Mouse (Mus musculus): ENCODE measurements around the gene Lrch3. TPM values are rescaled to one million over a fixed set of nuclear protein-coding genes. Genes with fewer than 3 reads are reported as not detected.
A peak's percentile ranks its signal among the peaks of the same experiment; 100 is the strongest.
"Not testable (repeated sequence)": the region's sequence is repeated elsewhere in the genome, so short reads cannot be mapped to it uniquely, and the experiment has no call there.

Gene Lrch3
- polyA plus RNA-seq (2014; fragmentation: Nextera tagmentation; extraction: Ambion mirVana) = 38.1 and 39.1 TPM in 2 replicates

DNA sequence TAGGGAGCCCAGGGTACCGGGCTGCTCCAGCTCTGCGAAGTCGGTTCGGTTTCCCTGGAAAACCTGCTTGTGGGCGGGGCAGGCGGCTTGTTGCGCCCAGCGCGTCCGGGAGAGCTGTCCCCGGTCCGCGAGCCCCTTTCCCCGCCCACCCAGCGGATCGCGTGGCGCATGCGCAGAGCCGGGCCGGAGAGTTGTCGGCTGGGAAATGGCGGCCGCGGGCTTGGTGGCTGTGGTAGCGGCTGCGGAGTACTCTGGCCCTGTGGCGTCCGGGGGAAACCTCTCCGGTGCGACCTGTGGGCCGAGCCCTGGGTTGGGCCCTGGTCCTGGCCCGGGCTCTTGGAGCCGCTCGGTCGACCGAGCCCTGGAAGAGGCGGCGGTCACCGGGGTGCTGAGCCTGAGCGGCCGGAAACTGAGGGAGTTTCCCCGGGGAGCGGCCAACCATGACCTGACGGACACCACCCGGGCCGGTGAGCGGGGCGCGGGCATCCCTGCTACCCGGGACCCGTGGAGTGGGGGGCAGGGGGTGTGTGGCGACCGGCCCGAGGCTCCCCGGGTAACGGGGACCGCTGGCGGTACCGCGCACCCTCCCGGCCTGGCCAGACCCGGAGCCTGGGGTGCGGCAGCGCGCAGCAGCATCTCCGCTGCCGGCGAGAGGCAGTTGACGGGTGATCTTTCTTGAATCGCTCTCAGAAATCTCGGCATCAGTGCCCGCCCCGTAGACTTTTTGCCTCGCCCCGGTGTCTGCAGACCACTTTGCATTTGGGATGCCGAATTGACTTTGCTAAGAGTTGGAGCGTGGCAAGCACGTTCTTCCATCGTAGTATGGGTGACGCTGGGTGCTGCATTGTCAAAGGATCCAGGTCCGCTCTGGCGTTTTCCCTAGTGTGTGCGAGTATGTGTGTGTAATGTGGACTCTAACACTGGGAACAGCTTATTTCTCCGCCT, at the start of gene Lrch3:
Lrch3 (plus strand) TSS at position 164 of the 945 bp plus-strand sequence.
- peak within 1 kb of the TSS; percentile 98 for H3K9ac ChIP-seq (ENCODE audit: low read length)
- peak within 1 kb of the TSS; percentile 98 for H3K4me3 ChIP-seq (ENCODE audit: low read depth, low read length)
- ATAC-seq (replicated peaks; ENCODE audit: low FRiP score) (peak; percentile 92), DNase-seq (ENCODE audit: low spot score) (peak; percentile 98)
- H3K4me1 ChIP-seq (replicated peaks; ENCODE audit: control insufficient read depth, insufficient read depth, low read length) = no peaks in the 10 kb centered on the region
- H3K27me3 ChIP-seq (ENCODE audit: control insufficient read depth, insufficient read depth, low read length) = no peaks in the 10 kb centered on the region
- no peaks in the 10 kb centered on the region for H3K9me3 ChIP-seq (ENCODE audit: control insufficient read depth, low read length)
- no peaks in the 10 kb centered on the region for H3K36me3 ChIP-seq (ENCODE audit: control insufficient read depth, insufficient read depth, low read length)
- under 1% methylated on average over 81 of the region's 85 CpGs for WGBS
- peak within 1 kb of the TSS; percentile 64 for H3K27ac ChIP-seq (ENCODE audit: low read depth, low read length)
- H3K4me2 ChIP-seq (ENCODE audit: low read depth, low read length, severe bottlenecking) = peak within 1 kb of the TSS; percentile 78

DNA sequence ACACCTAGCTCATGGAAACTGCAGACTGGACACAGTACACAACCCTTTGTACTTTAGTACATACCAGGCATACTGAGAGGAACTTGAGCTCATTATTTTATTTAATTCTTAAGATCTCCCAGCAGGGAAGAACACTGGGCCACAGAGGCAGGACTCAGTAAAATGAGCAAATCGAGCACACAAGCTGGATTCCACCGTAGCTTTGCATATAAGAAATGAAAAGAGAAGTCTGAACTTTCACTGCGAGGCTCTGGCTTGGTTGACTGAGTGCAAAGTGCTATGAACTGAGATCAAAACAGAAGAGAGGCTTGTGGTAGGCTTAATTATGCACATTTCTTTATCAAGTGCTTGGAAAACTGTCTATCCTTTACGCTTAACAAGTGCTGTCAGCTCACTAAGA, 48.5 kb upstream of the Lrch3 start:
- no peak overlapping the region for H3K4me3 ChIP-seq (ENCODE audit: low read depth, low read length)
- H3K4me1 ChIP-seq (replicated peaks; ENCODE audit: control insufficient read depth, insufficient read depth, low read length) = 0 out of 2 replicates have a peak, but pooled peaks cover 4% of the 10 kb centered on the region
- DNase-seq (ENCODE audit: low spot score) (no peak), ATAC-seq (replicated peaks; ENCODE audit: low FRiP score) (no peak)
- H3K27ac ChIP-seq (ENCODE audit: low read depth, low read length) = no peak overlapping the region
- no peak overlapping the region for H3K4me2 ChIP-seq (ENCODE audit: low read depth, low read length, severe bottlenecking)
- H3K9ac ChIP-seq (ENCODE audit: low read length) = no peak overlapping the region
- H3K9me3 ChIP-seq (ENCODE audit: control insufficient read depth, low read length) = no peaks in the 10 kb centered on the region
- 77% methylated on average over 4 of the region's 4 CpGs for WGBS
- no peaks in the 10 kb centered on the region for H3K36me3 ChIP-seq (ENCODE audit: control insufficient read depth, insufficient read depth, low read length)
- no peaks in the 10 kb centered on the region for H3K27me3 ChIP-seq (ENCODE audit: control insufficient read depth, insufficient read depth, low read length)

DNA sequence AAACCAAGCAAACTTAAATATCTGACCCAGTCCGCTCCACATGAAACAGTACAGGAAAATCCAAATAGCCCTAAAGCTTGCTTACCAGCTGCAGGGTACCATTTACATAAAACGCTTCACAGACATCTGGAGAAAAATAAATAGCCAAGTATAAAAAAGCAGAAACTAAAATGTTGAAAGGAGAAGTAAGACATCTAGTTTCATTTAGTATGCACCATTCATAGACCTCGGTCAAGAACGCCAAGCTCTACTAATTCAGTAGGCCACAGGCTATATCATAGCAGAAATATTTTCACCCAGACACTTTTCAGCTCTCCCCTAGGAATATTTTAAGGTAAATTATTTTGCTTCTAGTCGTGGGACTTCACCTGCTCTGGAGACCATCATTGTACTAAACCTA, 47.2 kb upstream of the Lrch3 start:
- 88% methylated on average over 5 of the region's 5 CpGs for WGBS
- Histone ChIP-seq H3K4me1 (replicated peaks; ENCODE audit: control insufficient read depth, insufficient read depth, low read length) (0 out of 2 replicates have a peak, but pooled peaks cover 4% of the 10 kb centered on the region), H3K4me2 (ENCODE audit: low read depth, low read length, severe bottlenecking) (no peak overlapping the region), H3K27me3 (ENCODE audit: control insufficient read depth, insufficient read depth, low read length) (no peaks in the 10 kb centered on the region), H3K36me3 (ENCODE audit: control insufficient read depth, insufficient read depth, low read length) (no peaks in the 10 kb centered on the region), H3K4me3 (ENCODE audit: low read depth, low read length) (no peak overlapping the region), H3K9ac (ENCODE audit: low read length) (peak overlapping the region; percentile 72; the same call in 1 of the 2 replicates), H3K27ac (ENCODE audit: low read depth, low read length) (no peak overlapping the region), H3K9me3 (ENCODE audit: control insufficient read depth, low read length) (no peaks in the 10 kb centered on the region)
- ATAC-seq (replicated peaks; ENCODE audit: low FRiP score) (no peak), DNase-seq (ENCODE audit: low spot score) (no peak)

DNA sequence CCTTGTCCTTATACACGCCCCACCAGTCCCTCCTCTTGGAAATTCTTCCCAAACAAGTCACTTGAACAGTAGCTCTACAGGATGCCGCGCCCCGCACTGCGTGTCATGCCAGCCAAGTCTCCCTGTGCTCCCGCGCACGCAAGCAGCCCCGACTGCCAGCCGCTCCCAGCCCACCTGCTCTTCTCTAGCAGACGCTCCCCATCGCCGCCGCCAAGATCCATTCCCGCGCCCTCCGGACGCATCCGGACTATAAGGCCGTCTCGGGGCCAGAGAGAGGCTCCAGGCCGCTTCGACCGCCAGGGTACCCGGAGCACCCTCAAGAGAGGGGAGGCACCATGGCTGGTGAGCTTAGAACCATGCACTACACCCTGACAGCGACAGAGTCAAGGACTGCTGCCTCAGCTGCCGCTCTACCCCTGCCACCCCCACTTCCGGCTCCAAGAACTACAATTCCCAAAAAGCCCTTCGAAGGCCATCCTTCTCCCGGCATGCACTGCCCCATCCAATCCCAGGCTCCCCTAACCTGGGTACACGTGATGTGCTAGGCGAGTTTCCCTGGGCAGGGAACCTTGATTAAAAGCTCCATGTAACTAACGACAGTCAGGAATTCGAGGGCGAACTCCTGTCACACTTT, 45.9 kb upstream of the Lrch3 start:
- Histone ChIP-seq H3K9me3 (ENCODE audit: control insufficient read depth, low read length) (no peaks in the 10 kb centered on the region), H3K36me3 (ENCODE audit: control insufficient read depth, insufficient read depth, low read length) (no peaks in the 10 kb centered on the region), H3K4me1 (replicated peaks; ENCODE audit: control insufficient read depth, insufficient read depth, low read length) (0 out of 2 replicates have a peak, but pooled peaks cover 4% of the 10 kb centered on the region), H3K9ac (ENCODE audit: low read length) (peak overlapping the region; percentile 72), H3K4me3 (ENCODE audit: low read depth, low read length) (peak overlapping the region; percentile 79), H3K27me3 (ENCODE audit: control insufficient read depth, insufficient read depth, low read length) (no peaks in the 10 kb centered on the region), H3K27ac (ENCODE audit: low read depth, low read length) (no peak overlapping the region), H3K4me2 (ENCODE audit: low read depth, low read length, severe bottlenecking) (peak overlapping the region; percentile 76)
- DNase-seq (ENCODE audit: low spot score) (peak; percentile 90), ATAC-seq (replicated peaks; ENCODE audit: low FRiP score) (peak; percentile 98)
- WGBS = under 1% methylated on average over 35 of the region's 35 CpGs

DNA sequence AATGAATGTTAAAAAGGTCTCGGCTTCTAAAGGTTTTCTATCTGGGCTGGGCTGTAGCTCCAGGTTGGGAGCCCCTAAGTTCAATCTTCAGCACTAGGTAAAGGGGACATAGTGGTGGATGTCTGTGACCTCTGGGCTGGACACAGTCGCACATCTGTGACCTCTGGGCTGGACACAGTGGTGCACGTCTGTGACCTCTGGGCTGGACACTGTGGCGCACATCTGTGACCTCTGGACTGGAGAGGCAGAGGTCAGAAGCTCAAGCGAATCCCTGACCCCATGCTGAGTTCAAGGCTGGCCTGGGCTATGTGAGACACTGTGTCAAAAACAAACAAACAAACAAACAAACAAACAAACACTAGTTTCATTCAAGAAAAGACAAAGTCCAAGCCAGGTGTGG, 43.7 kb upstream of the Lrch3 start:
- DNase-seq (ENCODE audit: low spot score) (no peak), ATAC-seq (replicated peaks; ENCODE audit: low FRiP score) (no peak)
- H3K9me3 ChIP-seq (ENCODE audit: control insufficient read depth, low read length) = no peaks in the 10 kb centered on the region
- H3K4me3 ChIP-seq (ENCODE audit: low read depth, low read length) = no peak overlapping the region
- H3K27ac ChIP-seq (ENCODE audit: low read depth, low read length) = no peak overlapping the region
- H3K4me1 ChIP-seq (replicated peaks; ENCODE audit: control insufficient read depth, insufficient read depth, low read length) = 0 out of 2 replicates have a peak, but pooled peaks cover 4% of the 10 kb centered on the region
- no peaks in the 10 kb centered on the region for H3K27me3 ChIP-seq (ENCODE audit: control insufficient read depth, insufficient read depth, low read length)
- no peak overlapping the region for H3K4me2 ChIP-seq (ENCODE audit: low read depth, low read length, severe bottlenecking)
- H3K9ac ChIP-seq (ENCODE audit: low read length) = no peak overlapping the region
- no peaks in the 10 kb centered on the region for H3K36me3 ChIP-seq (ENCODE audit: control insufficient read depth, insufficient read depth, low read length)
- 69% methylated on average over 5 of the region's 5 CpGs for WGBS

DNA sequence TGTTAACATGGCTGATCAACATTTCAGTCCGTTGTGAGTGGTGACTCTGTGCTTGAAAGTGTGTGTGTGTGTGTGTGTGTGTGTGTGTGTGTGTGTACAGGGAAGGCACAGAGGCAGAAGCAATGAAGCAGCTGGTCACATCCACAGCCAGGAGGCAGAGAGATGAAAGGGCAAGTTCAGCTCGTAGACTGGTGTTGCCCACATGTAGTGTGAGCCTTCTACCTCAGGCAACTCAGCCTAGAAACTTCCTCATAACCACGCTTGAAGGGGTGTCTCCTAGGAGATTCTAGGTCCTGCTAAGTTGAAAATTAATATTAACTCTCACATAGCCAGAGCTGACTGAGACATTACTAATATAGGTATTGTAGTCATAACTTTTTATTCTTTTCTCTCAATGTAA, 40.5 kb upstream of the Lrch3 start:
- H3K9ac ChIP-seq (ENCODE audit: low read length) = no peak overlapping the region
- H3K27me3 ChIP-seq (ENCODE audit: control insufficient read depth, insufficient read depth, low read length) = no peaks in the 10 kb centered on the region
- no peaks in the 10 kb centered on the region for H3K9me3 ChIP-seq (ENCODE audit: control insufficient read depth, low read length)
- WGBS = 57% methylated on average over 3 of the region's 3 CpGs
- no peaks in the 10 kb centered on the region for H3K4me1 ChIP-seq (replicated peaks; ENCODE audit: control insufficient read depth, insufficient read depth, low read length)
- H3K36me3 ChIP-seq (ENCODE audit: control insufficient read depth, insufficient read depth, low read length) = no peaks in the 10 kb centered on the region
- DNase-seq (ENCODE audit: low spot score) (no peak), ATAC-seq (replicated peaks; ENCODE audit: low FRiP score) (no peak)
- no peak overlapping the region for H3K27ac ChIP-seq (ENCODE audit: low read depth, low read length)
- H3K4me3 ChIP-seq (ENCODE audit: low read depth, low read length) = no peak overlapping the region
- no peak overlapping the region for H3K4me2 ChIP-seq (ENCODE audit: low read depth, low read length, severe bottlenecking)

DNA sequence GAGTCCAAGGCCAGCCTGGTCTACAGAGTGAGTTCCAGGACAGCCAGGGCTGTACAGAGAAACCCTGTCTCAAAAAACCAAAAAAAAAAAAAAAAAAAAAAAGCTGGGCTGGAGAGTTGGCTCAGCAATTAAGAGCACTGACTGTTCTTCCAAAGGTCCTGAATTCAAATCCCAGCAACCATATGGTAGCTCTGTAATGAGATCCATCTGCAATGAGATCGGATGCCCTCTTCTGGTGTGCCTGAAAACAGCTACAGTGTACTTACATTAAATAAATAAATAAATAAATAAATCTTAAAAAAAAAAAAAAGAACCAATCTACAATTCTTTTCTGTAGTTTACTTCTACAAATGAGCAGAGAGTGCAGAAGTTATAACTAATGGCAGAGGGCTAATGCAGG, 38.6 kb upstream of the Lrch3 start:
- not testable (repeated sequence) for H3K27ac ChIP-seq (ENCODE audit: low read depth, low read length); H3K36me3 ChIP-seq (ENCODE audit: control insufficient read depth, insufficient read depth, low read length); ATAC-seq (replicated peaks; ENCODE audit: low FRiP score); H3K9me3 ChIP-seq (ENCODE audit: control insufficient read depth, low read length); H3K27me3 ChIP-seq (ENCODE audit: control insufficient read depth, insufficient read depth, low read length); H3K4me1 ChIP-seq (replicated peaks; ENCODE audit: control insufficient read depth, insufficient read depth, low read length); H3K9ac ChIP-seq (ENCODE audit: low read length); DNase-seq (ENCODE audit: low spot score); H3K4me3 ChIP-seq (ENCODE audit: low read depth, low read length); H3K4me2 ChIP-seq (ENCODE audit: low read depth, low read length, severe bottlenecking)
- 65% methylated on average over 1 of the region's 1 CpGs for WGBS

DNA sequence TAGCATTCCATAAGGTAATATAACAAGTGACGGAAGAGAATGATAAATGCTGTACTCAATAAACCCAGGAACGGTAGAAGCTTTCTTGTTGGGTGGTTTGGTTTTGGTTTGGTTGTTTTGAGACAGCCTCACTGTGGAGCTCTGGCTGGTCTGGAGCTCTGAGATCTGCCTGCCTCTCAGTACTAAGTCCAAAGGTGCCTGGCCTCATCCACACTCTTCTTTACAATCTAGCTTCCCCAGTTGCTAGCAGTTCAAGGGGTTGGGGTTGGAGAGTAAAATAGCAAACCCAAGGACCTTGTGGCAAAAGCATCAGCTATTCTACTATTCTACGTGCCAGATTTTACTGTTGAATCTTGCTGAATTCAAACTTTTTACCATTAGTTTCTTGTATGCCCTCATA, 38.1 kb upstream of the Lrch3 start:
- H3K27ac ChIP-seq (ENCODE audit: low read depth, low read length) = no peak overlapping the region
- DNase-seq (ENCODE audit: low spot score) (no peak), ATAC-seq (replicated peaks; ENCODE audit: low FRiP score) (no peak)
- WGBS = 90% methylated on average over 3 of the region's 3 CpGs
- no peaks in the 10 kb centered on the region for H3K9me3 ChIP-seq (ENCODE audit: control insufficient read depth, low read length)
- no peak overlapping the region for H3K4me3 ChIP-seq (ENCODE audit: low read depth, low read length)
- H3K4me2 ChIP-seq (ENCODE audit: low read depth, low read length, severe bottlenecking) = no peak overlapping the region
- no peaks in the 10 kb centered on the region for H3K36me3 ChIP-seq (ENCODE audit: control insufficient read depth, insufficient read depth, low read length)
- no peaks in the 10 kb centered on the region; the same call in 1 of the 2 replicates for H3K4me1 ChIP-seq (replicated peaks; ENCODE audit: control insufficient read depth, insufficient read depth, low read length)
- H3K27me3 ChIP-seq (ENCODE audit: control insufficient read depth, insufficient read depth, low read length) = no peaks in the 10 kb centered on the region
- no peak overlapping the region for H3K9ac ChIP-seq (ENCODE audit: low read length)

Data from forebrain, embryonic 11.5 days (tissue).